ENCODE assay signal across 8 mouse cellular contexts in the genomic region with DNA sequence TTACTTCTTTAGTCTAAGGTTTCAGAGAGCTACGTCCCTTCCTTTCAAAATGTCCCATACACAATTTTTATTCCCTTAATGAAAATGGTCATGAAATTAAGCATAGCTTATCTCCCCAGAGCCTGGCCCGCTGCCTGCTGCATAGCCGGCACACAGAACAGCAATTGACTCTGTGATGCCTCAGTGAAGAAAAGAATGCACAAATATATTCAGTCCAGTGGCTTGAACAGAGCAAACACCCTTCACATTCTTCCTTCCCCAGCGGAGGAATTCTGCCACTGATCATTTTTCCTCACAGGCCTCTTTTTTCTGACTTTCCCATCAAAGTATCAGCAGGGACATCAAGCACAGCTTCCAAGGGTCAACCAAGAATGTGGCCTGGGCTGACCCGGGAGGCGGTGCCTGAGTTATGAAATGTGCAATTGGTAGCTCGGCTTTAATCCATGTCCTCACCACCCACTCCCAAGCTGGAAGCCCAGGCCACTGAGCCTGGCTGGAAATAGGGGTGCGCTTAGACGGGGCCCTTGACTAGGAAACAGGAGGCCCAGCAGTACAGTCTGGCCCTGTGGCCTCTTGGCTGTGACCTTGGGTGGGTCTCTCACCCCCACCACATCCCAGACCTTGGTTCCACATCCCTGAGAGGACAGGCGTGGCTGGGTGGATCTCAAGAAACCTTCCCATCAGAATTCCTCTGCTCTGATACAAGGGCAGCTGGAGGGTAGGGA.
DNase-seq lines count a peak whose midpoint lies in the region; ATAC-seq lines count a peak whose summit lies in the region.
"Had no signal": no experiment of that assay in that cellular context is flagged by ENCODE, and none has a peak within 500 bp of the region (broad histone marks: within the 10 kb centered on the region; RNA-seq: fewer than 3 reads in every experiment).

No protein-coding gene starts in this region.

- no peak overlapping the region for H3K9ac ChIP-seq in midbrain, embryonic 16.5 days (ENCODE audit: low read depth, low read length)

- H3K27me3 ChIP-seq in heart, embryonic 10.5 days (ENCODE audit: insufficient read depth, poor library complexity, severe bottlenecking) = peaks cover 28% of the 10 kb centered on the region
- H3K27me3 ChIP-seq in midbrain, embryonic 16.5 days (ENCODE audit: control insufficient read depth, insufficient read depth, low read depth, low read length) = no peaks in the 10 kb centered on the region

- no peak overlapping the region for H3K4me2 ChIP-seq in midbrain, embryonic 16.5 days (ENCODE audit: low read length)

- WGBS in heart, embryonic 10.5 days = 70% methylated on average over 10 of the region's 10 CpGs
- 67% methylated on average over 10 of the region's 10 CpGs for WGBS in midbrain, embryonic 16.5 days

- peak; percentile 41 for DNase-seq in urinary bladder, postnatal 14 days (ENCODE audit: low spot score)
- no peak for DNase-seq in urinary bladder, adult 2 months (ENCODE audit: low spot score)
- DNase-seq in heart, embryonic 10.5 days (ENCODE audit: low spot score) = no peak
- peak; percentile 78 for DNase-seq in kidney, postnatal 10 days
- peak; percentile 56 for DNase-seq in yolk sac, embryonic 10.5 days (ENCODE audit: low spot score)
- DNase-seq in left cerebral cortex, adult 11 months (ENCODE audit: low spot score) = no peak

- H3K36me3 ChIP-seq in heart, embryonic 10.5 days = peaks cover 82% of the 10 kb centered on the region
- H3K36me3 ChIP-seq in midbrain, embryonic 16.5 days (ENCODE audit: control insufficient read depth, insufficient read depth, low read length) = no peaks in the 10 kb centered on the region

- no peak overlapping the region for H3K4me3 ChIP-seq in heart, embryonic 10.5 days
- no peak overlapping the region for H3K4me3 ChIP-seq in midbrain, embryonic 16.5 days (ENCODE audit: low read depth, low read length)
- H3K4me3 ChIP-seq: erythroblast, embryonic 14.5 days had no signal

- peaks cover 74% of the 10 kb centered on the region for H3K4me1 ChIP-seq in heart, embryonic 10.5 days
- no peaks in the 10 kb centered on the region for H3K4me1 ChIP-seq in midbrain, embryonic 16.5 days (ENCODE audit: control insufficient read depth, insufficient read depth, low read length)

- peak overlapping the region; percentile 65; the same call in 1 of the 2 replicates for H3K27ac ChIP-seq in heart, embryonic 10.5 days
- no peak overlapping the region for H3K27ac ChIP-seq in midbrain, embryonic 16.5 days (ENCODE audit: low read length)

- no peaks in the 10 kb centered on the region for H3K9me3 ChIP-seq in heart, embryonic 10.5 days
- H3K9me3 ChIP-seq in midbrain, embryonic 16.5 days (replicated peaks; ENCODE audit: control insufficient read depth, low read length, poor library complexity, severe bottlenecking) = no peaks in the 10 kb centered on the region

- ATAC-seq in midbrain, embryonic 16.5 days = no peak

Comparison
In these comparisons a context has a peak if more than half of its experiments do, and no peak if none do; other contexts are left out.
1. DNase-seq: peak in urinary bladder, postnatal 14 days (single experiment), kidney, postnatal 10 days (single experiment) and yolk sac, embryonic 10.5 days (single experiment); none in urinary bladder, adult 2 months (single experiment), heart, embryonic 10.5 days (single experiment) and left cerebral cortex, adult 11 months (single experiment).